Mouse (Mus musculus): ENCODE measurements around the gene Ece1.

DNA sequence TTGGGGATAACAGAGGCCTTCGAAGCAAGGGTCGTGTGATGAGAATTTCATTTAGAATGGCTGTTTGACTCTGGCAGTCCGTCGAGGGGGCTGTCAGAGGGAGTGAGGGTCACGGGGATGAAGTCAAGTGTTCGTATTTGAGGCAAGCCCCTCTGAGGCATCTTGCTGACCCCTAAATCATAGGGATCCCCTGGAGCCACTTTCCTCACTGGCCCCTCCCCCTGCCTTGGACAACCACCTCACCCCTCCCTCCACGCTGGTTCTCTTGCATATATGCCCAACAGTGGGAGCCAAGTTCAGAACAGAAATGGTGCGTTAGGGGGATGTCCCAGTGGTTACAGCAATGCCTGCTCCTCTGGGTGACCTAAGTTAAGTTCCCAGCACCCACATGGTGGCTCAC, 49.6 kb downstream of the Ece1 start:
- no peak for TF ChIP-seq HCFC1 (IDR thresholded peaks at IDR 0.05; ENCODE audit: borderline replicate concordance, insufficient read depth, low read length)
- TF ChIP-seq CHD2 (IDR thresholded peaks at IDR 0.05; ENCODE audit: low read depth, low read length), result no peak
- no peak for TF ChIP-seq ZC3H11A (IDR thresholded peaks at IDR 0.05; ENCODE audit: borderline replicate concordance, low read depth, low read length)
- TF ChIP-seq MAFK (IDR thresholded peaks at IDR 0.05; ENCODE audit: insufficient read depth, low read depth, low read length), result no peak
- no peak for TF ChIP-seq ZNF384 (IDR thresholded peaks at IDR 0.05; ENCODE audit: low read depth, low read length)
